Mouse (Mus musculus) neural tube, embryonic 12.5 days (tissue): Measurements from ENCODE around the gene Slit1. TPM values are rescaled to one million over a fixed set of nuclear protein-coding genes. Genes with fewer than 3 reads are reported as not detected.

Experiments used
- ATAC-seq: fragments of 200-750 bp; cut with Nextera tagmentation; 2 replicates; pipeline ENCODE4 v1.8.0; 2017; ENCODE audit warnings: low read depth, mild to moderate bottlenecking, moderate TSS enrichment, moderate library complexity; ENCODE audit not compliant: low FRiP score
- H3K27ac ChIP-seq: fragments of 300-500 bp; sonication (generic); 2 replicates; pipeline ENCODE4 v1.5.1; 2016
- H3K27me3 ChIP-seq: fragments of 300-500 bp; sonication (generic); replicated peaks from 2 replicates; pipeline ENCODE4 v1.6.1; 2016; ENCODE audit warnings: mild to moderate bottlenecking
- H3K36me3 ChIP-seq: fragments of 300-500 bp; sonication (generic); 2 replicates; pipeline ENCODE4 v1.6.1; 2016; ENCODE audit warnings: mild to moderate bottlenecking
- H3K4me1 ChIP-seq: fragments of 300-500 bp; sonication (generic); 2 replicates; pipeline ENCODE4 v1.6.1; 2016
- H3K4me2 ChIP-seq: fragments of 300-500 bp; sonication (generic); replicated peaks from 2 replicates; pipeline ENCODE4 v1.6.1; 2016; ENCODE audit warnings: mild to moderate bottlenecking
- H3K4me3 ChIP-seq: fragments of 300-500 bp; sonication (generic); 2 replicates; pipeline ENCODE4 v1.5.1; 2016
- H3K9ac ChIP-seq: fragments of 300-500 bp; sonication (generic); 2 replicates; pipeline ENCODE4 v1.6.1; 2016; ENCODE audit warnings: mild to moderate bottlenecking
- H3K9me3 ChIP-seq: fragments of 300-500 bp; sonication (generic); 2 replicates; pipeline ENCODE4 v1.6.1; 2016; ENCODE audit warnings: mild to moderate bottlenecking
- WGBS: fragments of 180-500 bp; shearing (Covaris S2); methylation state at CpG from one replicate; pipeline ENCODE4 v1.1.7; 2016; 5-methylcytosine and 5-hydroxymethylcytosine counted together
- polyA plus RNA-seq: library from polyadenylated mRNA; unstranded; fragments of >200 nt; fragmentation: Nextera tagmentation; extraction: Ambion mirVana; gene quantifications from 2 replicates; pipeline ENCODE4 v1.2.1, GENCODE M21; 2016

The Slit1 gene
- 24.0 and 26.2 TPM in 2 replicates for polyA plus RNA-seq

GRCm38 (mm10) chr19:41743396-41743795, at the start of gene Slit1:
Gene Slit1 (minus strand): TSS chr19:41743665.
- Histone ChIP-seq H3K4me3 (peak within 1 kb of the TSS; percentile 64), H3K9ac (peak within 1 kb of the TSS; percentile 84), H3K4me1 (peaks cover 73% of the 10 kb centered on the region), H3K27me3 (peaks cover 30% of the 10 kb centered on the region), H3K36me3 (no peaks in the 10 kb centered on the region), H3K4me2 (peak within 1 kb of the TSS; percentile 89), H3K9me3 (no peaks in the 10 kb centered on the region), H3K27ac (peak within 1 kb of the TSS; percentile 50; the same call in 1 of the 2 replicates)
- WGBS: under 1% methylated on average over 43 of the region's 44 CpGs
- ATAC-seq: peak; percentile 38

GRCm38 (mm10) chr19:41792934-41793486, 49.5 kb upstream of the Slit1 start:
- Histone ChIP-seq H3K27ac (no peak overlapping the region), H3K4me1 (no peaks in the 10 kb centered on the region), H3K4me3 (no peak overlapping the region), H3K4me2 (no peak overlapping the region), H3K36me3 (peaks cover 6% of the 10 kb centered on the region; the same call in 1 of the 2 replicates), H3K27me3 (no peaks in the 10 kb centered on the region), H3K9me3 (no peaks in the 10 kb centered on the region), H3K9ac (no peak overlapping the region)
- 88% methylated on average over 1 of the region's 1 CpGs for WGBS
- no peak for ATAC-seq

- H3K4me2 ChIP-seq: no peak overlapping the region
- H3K9ac ChIP-seq: no peak overlapping the region
- 93% methylated on average over 2 of the region's 2 CpGs for WGBS
- no peak overlapping the region for H3K4me3 ChIP-seq
- no peaks in the 10 kb centered on the region for H3K27me3 ChIP-seq
- no peak overlapping the region for H3K27ac ChIP-seq
- peaks cover 15% of the 10 kb centered on the region for H3K36me3 ChIP-seq
- H3K4me1 ChIP-seq: no peaks in the 10 kb centered on the region
- no peaks in the 10 kb centered on the region for H3K9me3 ChIP-seq
- no peak for ATAC-seq
Measured at GRCm38 (mm10) chr19:41791384-41791783, 47.9 kb upstream of the Slit1 start.

GRCm38 (mm10) chr19:41789110-41789961, 45.9 kb upstream of the Slit1 start:
- H3K4me2 ChIP-seq: no peak overlapping the region
- H3K9me3 ChIP-seq: no peaks in the 10 kb centered on the region
- H3K9ac ChIP-seq: no peak overlapping the region
- no peaks in the 10 kb centered on the region for H3K27me3 ChIP-seq
- WGBS: 71% methylated on average over 10 of the region's 10 CpGs
- H3K36me3 ChIP-seq: peaks cover 26% of the 10 kb centered on the region
- H3K4me3 ChIP-seq: no peak overlapping the region
- H3K4me1 ChIP-seq: no peaks in the 10 kb centered on the region
- H3K27ac ChIP-seq: no peak overlapping the region
- ATAC-seq: no peak

GRCm38 (mm10) chr19:41786896-41787295, 43.4 kb upstream of the Slit1 start:
- no peak overlapping the region for H3K4me2 ChIP-seq
- H3K27me3 ChIP-seq: no peaks in the 10 kb centered on the region
- no peak overlapping the region for H3K4me3 ChIP-seq
- H3K4me1 ChIP-seq: no peaks in the 10 kb centered on the region
- H3K27ac ChIP-seq: no peak overlapping the region
- no peak overlapping the region for H3K9ac ChIP-seq
- H3K36me3 ChIP-seq: peaks cover 35% of the 10 kb centered on the region
- ATAC-seq: no peak
- WGBS: 85% methylated on average over 1 of the region's 1 CpGs
- H3K9me3 ChIP-seq: no peaks in the 10 kb centered on the region

DNA sequence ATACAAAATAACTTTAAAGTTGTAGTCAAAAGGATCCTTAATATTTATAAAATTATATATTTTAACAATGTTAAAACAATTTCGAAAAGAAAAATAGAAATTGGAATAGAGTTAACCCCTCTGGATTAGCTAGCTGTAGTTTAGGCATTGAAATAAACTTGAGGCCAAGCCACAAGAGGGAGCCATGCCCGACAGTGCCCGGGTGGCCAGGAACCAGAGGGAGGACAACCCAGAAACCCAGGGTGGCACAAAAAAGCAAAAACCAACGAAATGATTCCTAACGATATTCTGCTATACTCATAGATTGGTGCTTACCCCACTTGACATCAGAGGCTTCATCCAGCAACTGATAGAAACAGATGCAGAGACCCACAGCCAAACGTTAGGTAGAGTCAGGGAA, 34.0 kb upstream of the Slit1 start:
- H3K9me3 ChIP-seq: no peaks in the 10 kb centered on the region
- no peak for ATAC-seq
- no peak overlapping the region for H3K27ac ChIP-seq
- peaks cover 55% of the 10 kb centered on the region for H3K36me3 ChIP-seq
- no peaks in the 10 kb centered on the region for H3K27me3 ChIP-seq
- no peaks in the 10 kb centered on the region for H3K4me1 ChIP-seq
- H3K9ac ChIP-seq: no peak overlapping the region
- no peak overlapping the region for H3K4me3 ChIP-seq
- no peak overlapping the region for H3K4me2 ChIP-seq
- WGBS: 92% methylated on average over 6 of the region's 6 CpGs

DNA sequence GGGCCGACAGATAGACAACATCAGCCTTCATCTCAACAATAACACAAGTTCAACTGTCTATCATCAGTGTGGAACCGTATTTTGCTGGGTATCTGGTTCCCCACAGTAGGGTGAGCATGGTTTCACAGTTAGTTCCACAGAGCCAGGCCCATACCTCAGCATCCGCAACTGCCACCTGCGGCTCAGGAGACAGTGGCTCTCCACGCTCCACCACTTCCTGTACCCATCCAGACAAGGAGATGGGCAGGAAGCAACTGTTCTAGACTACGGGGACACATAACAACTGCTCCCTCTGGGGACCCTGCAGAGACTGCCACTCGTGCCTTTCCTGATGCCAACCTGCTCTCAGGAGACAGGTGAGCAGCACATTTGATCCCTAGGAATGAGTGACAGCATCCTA, 25.2 kb upstream of the Slit1 start:
- H3K4me1 ChIP-seq: no peaks in the 10 kb centered on the region
- H3K9ac ChIP-seq: no peak overlapping the region
- H3K27ac ChIP-seq: no peak overlapping the region
- no peaks in the 10 kb centered on the region for H3K27me3 ChIP-seq
- H3K4me2 ChIP-seq: no peak overlapping the region
- H3K36me3 ChIP-seq: peaks cover 31% of the 10 kb centered on the region
- 94% methylated on average over 7 of the region's 7 CpGs for WGBS
- no peak for ATAC-seq
- H3K9me3 ChIP-seq: no peaks in the 10 kb centered on the region
- no peak overlapping the region for H3K4me3 ChIP-seq

GRCm38 (mm10) chr19:41766628-41767027, 23.2 kb upstream of the Slit1 start:
- H3K27ac ChIP-seq: no peak overlapping the region
- no peak overlapping the region for H3K4me2 ChIP-seq
- peaks cover 16% of the 10 kb centered on the region for H3K36me3 ChIP-seq
- 86% methylated on average over 5 of the region's 5 CpGs for WGBS
- H3K9ac ChIP-seq: no peak overlapping the region
- no peak overlapping the region for H3K4me3 ChIP-seq
- H3K4me1 ChIP-seq: peaks cover 3% of the 10 kb centered on the region; the same call in 1 of the 2 replicates
- ATAC-seq: no peak
- H3K27me3 ChIP-seq: no peaks in the 10 kb centered on the region
- no peaks in the 10 kb centered on the region for H3K9me3 ChIP-seq

DNA sequence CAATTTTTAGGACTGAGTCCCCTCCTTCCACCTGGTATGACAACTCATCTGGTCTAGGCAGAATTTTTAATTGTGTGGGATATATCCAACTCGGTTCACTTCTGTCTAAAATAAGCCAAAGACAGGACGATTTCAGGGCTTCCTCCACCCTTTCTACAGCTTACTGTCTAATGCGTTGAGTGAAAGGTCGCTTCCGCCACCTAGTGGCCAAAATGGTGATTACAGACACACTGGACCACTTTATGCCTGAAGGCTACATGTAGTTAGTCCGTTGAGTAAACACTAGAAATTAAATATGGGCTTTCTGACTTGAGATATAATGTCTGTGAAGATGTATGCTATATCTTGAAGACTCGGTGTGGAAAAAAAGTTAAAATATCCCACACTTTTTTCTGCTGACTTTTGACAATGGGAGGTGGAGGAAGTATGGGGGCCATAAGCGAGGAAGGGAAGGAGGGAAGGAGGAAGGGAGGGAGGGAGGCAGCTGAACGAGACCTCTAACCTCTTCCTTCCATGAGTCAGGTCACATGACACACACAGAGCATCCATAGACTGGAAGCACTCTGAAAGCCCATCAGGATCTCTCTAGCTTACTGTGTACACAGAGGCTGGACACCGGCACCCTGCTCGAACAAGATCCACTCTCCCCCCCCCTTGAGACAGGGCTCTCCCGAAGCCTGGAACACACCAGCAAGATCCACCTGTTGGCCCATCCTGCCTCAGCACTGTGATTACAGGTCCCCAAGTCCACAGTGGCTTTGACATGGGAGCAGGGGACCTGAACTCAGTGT, 20.6 kb upstream of the Slit1 start:
- Histone ChIP-seq H3K4me2 (no peak overlapping the region), H3K36me3 (peaks cover 6% of the 10 kb centered on the region; the same call in 1 of the 2 replicates), H3K9ac (no peak overlapping the region), H3K4me3 (no peak overlapping the region), H3K4me1 (peaks cover 3% of the 10 kb centered on the region; the same call in 1 of the 2 replicates), H3K27me3 (no peaks in the 10 kb centered on the region), H3K27ac (no peak overlapping the region), H3K9me3 (no peaks in the 10 kb centered on the region)
- peak; percentile 78 for ATAC-seq
- 35% methylated on average over 12 of the region's 12 CpGs for WGBS

- peaks cover 3% of the 10 kb centered on the region; the same call in 1 of the 2 replicates for H3K4me1 ChIP-seq
- H3K9me3 ChIP-seq: no peaks in the 10 kb centered on the region
Measured at GRCm38 (mm10) chr19:41761529-41761928, 18.1 kb upstream of the Slit1 start.

GRCm38 (mm10) chr19:41759765-41760164, 16.3 kb upstream of the Slit1 start:
- Histone ChIP-seq H3K4me2 (no peak overlapping the region), H3K9ac (no peak overlapping the region), H3K4me3 (no peak overlapping the region), H3K27me3 (0 out of 2 replicates have a peak, but pooled peaks cover 7% of the 10 kb centered on the region), H3K4me1 (peaks cover 9% of the 10 kb centered on the region), H3K36me3 (no peaks in the 10 kb centered on the region), H3K9me3 (no peaks in the 10 kb centered on the region), H3K27ac (no peak overlapping the region)
- 80% methylated on average over 6 of the region's 6 CpGs for WGBS
- ATAC-seq: no peak

More at GRCm38 (mm10) chr19:41761529-41761928, 18.1 kb upstream of the Slit1 start:
- Histone ChIP-seq H3K4me2 (no peak overlapping the region), H3K36me3 (no peaks in the 10 kb centered on the region), H3K27ac (no peak overlapping the region), H3K9ac (0 out of 2 replicates have a peak overlapping the region, but pooled peaks have one; percentile 8), H3K4me3 (no peak overlapping the region), H3K27me3 (no peaks in the 10 kb centered on the region)
- ATAC-seq: no peak
- WGBS: 39% methylated on average over 9 of the region's 9 CpGs

GRCm38 (mm10) chr19:41759270-41759669, 15.8 kb upstream of the Slit1 start:
- Histone ChIP-seq H3K4me2 (no peak overlapping the region), H3K27me3 (0 out of 2 replicates have a peak, but pooled peaks cover 7% of the 10 kb centered on the region), H3K4me1 (peaks cover 12% of the 10 kb centered on the region), H3K4me3 (no peak overlapping the region), H3K9me3 (no peaks in the 10 kb centered on the region), H3K9ac (no peak overlapping the region), H3K27ac (no peak overlapping the region), H3K36me3 (no peaks in the 10 kb centered on the region)
- 88% methylated on average over 5 of the region's 5 CpGs for WGBS
- no peak for ATAC-seq
